Mouse (Mus musculus) liver, adult 2 months (tissue): Measurements from ENCODE around the gene Gpd1l.

ENCODE experiments used
- CTCF ChIP-seq: fragments of 200-500 bp; IDR thresholded peaks from 2 replicates; pipeline ENCODE4 v1.5.1; 2011; ENCODE audit warnings: low read depth, low read length, control low read depth
- POLR2A ChIP-seq: fragments of 200-500 bp; IDR thresholded peaks from 2 replicates; pipeline ENCODE4 v1.6.1; 2011; ENCODE audit warnings: low read length, control low read depth; ENCODE audit not compliant: insufficient read depth; ENCODE audit errors: extremely low read depth

GRCm38 (mm10) chr9:114936687-114937086 lies 2.9 kb upstream of the Gpd1l start:
- TF ChIP-seq POLR2A = no peak
- TF ChIP-seq CTCF = no peak
